Mouse (Mus musculus): ENCODE measurements around the gene Dlk1.
"Not testable (repeated sequence)": the region's sequence is repeated elsewhere in the genome, so short reads cannot be mapped to it uniquely, and the experiment has no call there.

Gene Dlk1

GRCm38 (mm10) chr12:109473575-109473976 lies 21.0 kb downstream of the Dlk1 start:
- Histone ChIP-seq H3K9me3 (ENCODE audit: low read length) (no peaks in the 10 kb centered on the region), H3K27me3 (ENCODE audit: insufficient read depth, low read length) (peaks cover 71% of the 10 kb centered on the region), H3K4me1 (replicated peaks; ENCODE audit: low read depth, low read length) (no peaks in the 10 kb centered on the region), H3K4me3 (replicated peaks; ENCODE audit: low read length) (no peak overlapping the region), H3K36me3 (ENCODE audit: insufficient read depth, low read length) (no peaks in the 10 kb centered on the region)
- TF ChIP-seq NANOG (IDR thresholded peaks at IDR 0.05; ENCODE audit: borderline replicate concordance, low read length) (no peak), POU5F1 (IDR thresholded peaks at IDR 0.05; ENCODE audit: borderline replicate concordance, low read length) (no peak), CTCF (conservative IDR thresholded peaks at IDR 0.05; ENCODE audit: low read length) (no peak)

- Histone ChIP-seq H3K36me3 (ENCODE audit: insufficient read depth, low read length) (no peaks in the 10 kb centered on the region), H3K4me1 (replicated peaks; ENCODE audit: low read depth, low read length) (no peaks in the 10 kb centered on the region), H3K4me3 (replicated peaks; ENCODE audit: low read length) (no peak overlapping the region), H3K27me3 (ENCODE audit: insufficient read depth, low read length) (peaks cover 69% of the 10 kb centered on the region), H3K9me3 (ENCODE audit: low read length) (no peaks in the 10 kb centered on the region)
- TF ChIP-seq POU5F1 (IDR thresholded peaks at IDR 0.05; ENCODE audit: borderline replicate concordance, low read length) (no peak), NANOG (IDR thresholded peaks at IDR 0.05; ENCODE audit: borderline replicate concordance, low read length) (no peak), CTCF (conservative IDR thresholded peaks at IDR 0.05; ENCODE audit: low read length) (no peak)
These were observed 21.6 kb downstream of the Dlk1 start for GRCm38 (mm10) chr12:109474187-109474606.

- Histone ChIP-seq H3K27me3 (ENCODE audit: insufficient read depth, low read length) (peaks cover 65% of the 10 kb centered on the region), H3K36me3 (ENCODE audit: insufficient read depth, low read length) (no peaks in the 10 kb centered on the region), H3K9me3 (ENCODE audit: low read length) (no peaks in the 10 kb centered on the region), H3K4me3 (replicated peaks; ENCODE audit: low read length) (no peak overlapping the region), H3K4me1 (replicated peaks; ENCODE audit: low read depth, low read length) (no peaks in the 10 kb centered on the region)
- TF ChIP-seq CTCF (conservative IDR thresholded peaks at IDR 0.05; ENCODE audit: low read length): no peak
- no peak for TF ChIP-seq NANOG (IDR thresholded peaks at IDR 0.05; ENCODE audit: borderline replicate concordance, low read length)
- TF ChIP-seq POU5F1 (IDR thresholded peaks at IDR 0.05; ENCODE audit: borderline replicate concordance, low read length): no peak
These were observed 22.9 kb downstream of the Dlk1 start for GRCm38 (mm10) chr12:109475501-109475900.

GRCm38 (mm10) chr12:109486525-109486924 lies 33.9 kb downstream of the Dlk1 start:
- peaks cover 45% of the 10 kb centered on the region for H3K27me3 ChIP-seq (ENCODE audit: insufficient read depth, low read length)
- not testable (repeated sequence) for H3K4me3 ChIP-seq (replicated peaks; ENCODE audit: low read length); H3K4me1 ChIP-seq (replicated peaks; ENCODE audit: low read depth, low read length); H3K36me3 ChIP-seq (ENCODE audit: insufficient read depth, low read length)
- H3K9me3 ChIP-seq (ENCODE audit: low read length): peaks cover 32% of the 10 kb centered on the region

- Histone ChIP-seq H3K9me3 (ENCODE audit: low read length) (0 out of 2 replicates have a peak, but pooled peaks cover 6% of the 10 kb centered on the region), H3K4me3 (replicated peaks; ENCODE audit: low read length) (no peak overlapping the region), H3K36me3 (ENCODE audit: insufficient read depth, low read length) (no peaks in the 10 kb centered on the region), H3K27me3 (ENCODE audit: insufficient read depth, low read length) (peaks cover 59% of the 10 kb centered on the region), H3K4me1 (replicated peaks; ENCODE audit: low read depth, low read length) (peaks cover 3% of the 10 kb centered on the region; the same call in 1 of the 2 replicates)
- no peak for TF ChIP-seq CTCF (conservative IDR thresholded peaks at IDR 0.05; ENCODE audit: low read length)
- TF ChIP-seq NANOG (IDR thresholded peaks at IDR 0.05; ENCODE audit: borderline replicate concordance, low read length): no peak
- no peak for TF ChIP-seq POU5F1 (IDR thresholded peaks at IDR 0.05; ENCODE audit: borderline replicate concordance, low read length)
These were observed 39.1 kb downstream of the Dlk1 start for GRCm38 (mm10) chr12:109491701-109492100.

GRCm38 (mm10) chr12:109493381-109493780 lies 40.8 kb downstream of the Dlk1 start:
- TF ChIP-seq NANOG (IDR thresholded peaks at IDR 0.05; ENCODE audit: borderline replicate concordance, low read length) (no peak), POU5F1 (IDR thresholded peaks at IDR 0.05; ENCODE audit: borderline replicate concordance, low read length) (no peak), CTCF (conservative IDR thresholded peaks at IDR 0.05; ENCODE audit: low read length) (no peak)
- no peak overlapping the region for H3K4me3 ChIP-seq (replicated peaks; ENCODE audit: low read length)
- peaks cover 3% of the 10 kb centered on the region; the same call in 1 of the 2 replicates for H3K4me1 ChIP-seq (replicated peaks; ENCODE audit: low read depth, low read length)
- H3K27me3 ChIP-seq (ENCODE audit: insufficient read depth, low read length): peaks cover 61% of the 10 kb centered on the region
- H3K9me3 ChIP-seq (ENCODE audit: low read length): 0 out of 2 replicates have a peak, but pooled peaks cover 6% of the 10 kb centered on the region
- H3K36me3 ChIP-seq (ENCODE audit: insufficient read depth, low read length): no peaks in the 10 kb centered on the region

- Histone ChIP-seq H3K27me3 (ENCODE audit: insufficient read depth, low read length) (peaks cover 48% of the 10 kb centered on the region), H3K4me3 (replicated peaks; ENCODE audit: low read length) (no peak overlapping the region), H3K9me3 (ENCODE audit: low read length) (no peaks in the 10 kb centered on the region), H3K36me3 (ENCODE audit: insufficient read depth, low read length) (no peaks in the 10 kb centered on the region), H3K4me1 (replicated peaks; ENCODE audit: low read depth, low read length) (peaks cover 9% of the 10 kb centered on the region)
- TF ChIP-seq NANOG (IDR thresholded peaks at IDR 0.05; ENCODE audit: borderline replicate concordance, low read length): no peak
- no peak for TF ChIP-seq CTCF (conservative IDR thresholded peaks at IDR 0.05; ENCODE audit: low read length)
- TF ChIP-seq POU5F1 (IDR thresholded peaks at IDR 0.05; ENCODE audit: borderline replicate concordance, low read length): no peak
These were observed 42.5 kb downstream of the Dlk1 start for GRCm38 (mm10) chr12:109495016-109495644.

GRCm38 (mm10) chr12:109496397-109496796 lies 43.8 kb downstream of the Dlk1 start:
- TF ChIP-seq NANOG (IDR thresholded peaks at IDR 0.05; ENCODE audit: borderline replicate concordance, low read length) (no peak), CTCF (conservative IDR thresholded peaks at IDR 0.05; ENCODE audit: low read length) (no peak), POU5F1 (IDR thresholded peaks at IDR 0.05; ENCODE audit: borderline replicate concordance, low read length) (no peak)
- Histone ChIP-seq H3K4me1 (replicated peaks; ENCODE audit: low read depth, low read length) (peaks cover 15% of the 10 kb centered on the region), H3K9me3 (ENCODE audit: low read length) (no peaks in the 10 kb centered on the region), H3K27me3 (ENCODE audit: insufficient read depth, low read length) (peaks cover 38% of the 10 kb centered on the region), H3K36me3 (ENCODE audit: insufficient read depth, low read length) (no peaks in the 10 kb centered on the region), H3K4me3 (replicated peaks; ENCODE audit: low read length) (no peak overlapping the region)

GRCm38 (mm10) chr12:109500992-109501391 lies 48.4 kb downstream of the Dlk1 start:
- Histone ChIP-seq H3K27me3 (ENCODE audit: insufficient read depth, low read length) (peaks cover 10% of the 10 kb centered on the region), H3K9me3 (ENCODE audit: low read length) (no peaks in the 10 kb centered on the region)
- TF ChIP-seq CTCF (conservative IDR thresholded peaks at IDR 0.05; ENCODE audit: low read length): no peak
- no peak for TF ChIP-seq NANOG (IDR thresholded peaks at IDR 0.05; ENCODE audit: borderline replicate concordance, low read length)
- no peak for TF ChIP-seq POU5F1 (IDR thresholded peaks at IDR 0.05; ENCODE audit: borderline replicate concordance, low read length)

More at GRCm38 (mm10) chr12:109500992-109501391, 48.4 kb downstream of the Dlk1 start:
- Histone ChIP-seq H3K4me3 (replicated peaks; ENCODE audit: low read length) (no peak overlapping the region), H3K4me1 (replicated peaks; ENCODE audit: low read depth, low read length) (peaks cover 13% of the 10 kb centered on the region), H3K36me3 (ENCODE audit: insufficient read depth, low read length) (peaks cover 9% of the 10 kb centered on the region)
